ENCODE assay signal across 20 mouse cellular contexts in the genomic region with DNA sequence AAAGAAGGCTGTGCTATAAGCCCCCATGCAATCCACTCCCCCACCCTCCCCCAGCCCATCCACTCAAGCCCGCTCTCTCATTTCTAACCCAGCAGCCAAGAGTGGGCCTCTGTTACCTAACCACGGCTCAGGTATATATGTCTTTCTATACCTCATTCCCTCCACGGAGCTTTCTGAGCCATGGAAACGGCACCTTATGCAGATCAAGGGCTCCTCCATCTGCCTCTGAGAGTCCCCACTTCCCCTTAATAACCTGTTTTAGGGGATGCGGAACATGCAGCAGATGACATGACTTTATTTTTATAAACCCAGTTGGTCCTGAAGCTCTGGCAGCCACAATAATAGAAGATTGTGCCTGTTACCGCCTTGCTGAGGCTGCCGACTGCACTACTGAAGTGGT.
DNase-seq lines count a peak whose midpoint lies in the region; ATAC-seq and TF ChIP-seq lines count a peak whose summit lies in the region.
"Had no signal": no experiment of that assay in that cellular context is flagged by ENCODE, and none has a peak within 500 bp of the region (broad histone marks: within the 10 kb centered on the region; RNA-seq: fewer than 3 reads in every experiment).

No protein-coding gene starts in this region.

- H3K36me3 ChIP-seq in forebrain, postnatal 0 days (ENCODE audit: insufficient read depth): no peaks in the 10 kb centered on the region
- no peaks in the 10 kb centered on the region for H3K36me3 ChIP-seq in forebrain, embryonic 11.5 days (ENCODE audit: control insufficient read depth, insufficient read depth, low read length)
- no peaks in the 10 kb centered on the region for H3K36me3 ChIP-seq in midbrain, embryonic 13.5 days
- H3K36me3 ChIP-seq: limb, embryonic 12.5 days; liver, embryonic 12.5 days had no signal

- intact Hi-C loops in left cerebral cortex, adult 2 months (cut with DNase I): loop anchor here (2.0 kb wide), 1 partner anchor 49 kb away; no protein-coding TSS in a partner anchor
- intact Hi-C loops in left cerebral cortex, postnatal 10 days (cut with DNase I): no loop called here

- H3K4me2 ChIP-seq in forebrain, postnatal 0 days (ENCODE audit: low read depth): no peak overlapping the region
- H3K4me2 ChIP-seq in forebrain, embryonic 11.5 days (ENCODE audit: low read depth, low read length, severe bottlenecking): no peak overlapping the region
- no peak overlapping the region for H3K4me2 ChIP-seq in midbrain, embryonic 13.5 days (replicated peaks)
- H3K4me2 ChIP-seq: heart, embryonic 11.5 days; limb, embryonic 12.5 days; liver, embryonic 12.5 days; lung, embryonic 14.5 days had no signal

- no peak for TF ChIP-seq CTCF in forebrain, postnatal 0 days (IDR thresholded peaks at IDR 0.05; ENCODE audit: low read depth)
- no peak for TF ChIP-seq CTCF in left cerebral cortex, adult 2 months (IDR thresholded peaks at IDR 0.05)
- TF ChIP-seq CTCF in olfactory bulb, adult 2 months (IDR thresholded peaks at IDR 0.05; ENCODE audit: insufficient read depth, low read depth, low read length): no peak

- H3K4me3 ChIP-seq in forebrain, postnatal 0 days (ENCODE audit: low read depth, low read length): no peak overlapping the region
- no peak overlapping the region for H3K4me3 ChIP-seq in forebrain, embryonic 11.5 days (ENCODE audit: low read depth, low read length)
- H3K4me3 ChIP-seq in left cerebral cortex, adult 2 months: no peak overlapping the region
- H3K4me3 ChIP-seq in midbrain, embryonic 13.5 days (replicated peaks): no peak overlapping the region
- H3K4me3 ChIP-seq in olfactory bulb, adult 2 months (ENCODE audit: insufficient read depth, low read depth, low read length): no peak overlapping the region
- H3K4me3 ChIP-seq: limb, embryonic 12.5 days; liver, embryonic 12.5 days had no signal

- DNase-seq in forebrain, postnatal 0 days: peak; percentile 48
- no peak for DNase-seq in forebrain, embryonic 11.5 days (ENCODE audit: low spot score)
- no peak for DNase-seq in left cerebral cortex, adult 2 months (ENCODE audit: extremely low spot score in 1 of 2, low spot score in 2 of 2)
- DNase-seq in left cerebral cortex, postnatal 10 days (ENCODE audit: extremely low spot score in 1 of 2, low spot score in 2 of 2): no peak
- DNase-seq in lung, adult 18-20 months: no peak
- DNase-seq: adrenal gland, postnatal 25 days; cerebellum, adult 18-20 months; heart, postnatal 14 days; kidney, adult 2 months; kidney, postnatal 10 days; lung, embryonic 14.5 days; lung, postnatal 36 days; spleen, adult 18-20 months; thymus, postnatal 4 days had no signal

- WGBS in forebrain, postnatal 0 days: 54% methylated on average over 7 of the region's 7 CpGs
- WGBS in forebrain, embryonic 11.5 days: 87% methylated on average over 7 of the region's 7 CpGs
- 84% methylated on average over 7 of the region's 7 CpGs for WGBS in midbrain, embryonic 13.5 days
- WGBS in olfactory bulb, adult 2 months: 51% methylated on average over 7 of the region's 7 CpGs

- peak overlapping the region; percentile 2; the same call in 1 of the 2 replicates for H3K27ac ChIP-seq in forebrain, postnatal 0 days (ENCODE audit: low read depth, low read length)
- H3K27ac ChIP-seq in forebrain, embryonic 11.5 days (ENCODE audit: low read depth, low read length): no peak overlapping the region
- peak overlapping the region; percentile 71 for H3K27ac ChIP-seq in left cerebral cortex, adult 2 months
- H3K27ac ChIP-seq in midbrain, embryonic 13.5 days: peak overlapping the region; percentile 39; the same call in 1 of the 2 replicates
- H3K27ac ChIP-seq in olfactory bulb, adult 2 months (ENCODE audit: insufficient read depth, low read depth, low read length): 0 out of 2 replicates have a peak overlapping the region, but pooled peaks have one; percentile 45
- H3K27ac ChIP-seq: limb, embryonic 12.5 days; liver, embryonic 12.5 days had no signal

- H3K9ac ChIP-seq in forebrain, postnatal 0 days: no peak overlapping the region
- no peak overlapping the region for H3K9ac ChIP-seq in forebrain, embryonic 11.5 days (ENCODE audit: low read length)
- H3K9ac ChIP-seq in midbrain, embryonic 13.5 days (replicated peaks): peak overlapping the region; percentile 19; the same call in 1 of the 2 replicates
- H3K9ac ChIP-seq: limb, embryonic 12.5 days; liver, embryonic 12.5 days; lung, embryonic 14.5 days had no signal

- peak; percentile 42 for ATAC-seq in forebrain, postnatal 0 days
- ATAC-seq in forebrain, embryonic 11.5 days (replicated peaks; ENCODE audit: low FRiP score): no peak
- no peak for ATAC-seq in midbrain, embryonic 13.5 days
- ATAC-seq: inflammation-experienced regulatory T-cells, adult 6 months; liver, embryonic 12.5 days had no signal

- no peak for TF ChIP-seq POLR2A in olfactory bulb, adult 2 months (IDR thresholded peaks at IDR 0.05; ENCODE audit: insufficient read depth, low read depth, low read length)

- H3K4me1 ChIP-seq in forebrain, postnatal 0 days (ENCODE audit: insufficient read depth): peaks cover 12% of the 10 kb centered on the region
- H3K4me1 ChIP-seq in forebrain, embryonic 11.5 days (replicated peaks; ENCODE audit: control insufficient read depth, insufficient read depth, low read length): no peaks in the 10 kb centered on the region
- peaks cover 16% of the 10 kb centered on the region for H3K4me1 ChIP-seq in midbrain, embryonic 13.5 days (replicated peaks)
- peaks cover 62% of the 10 kb centered on the region for H3K4me1 ChIP-seq in olfactory bulb, adult 2 months (ENCODE audit: control insufficient read depth, insufficient read depth, low read length)
- H3K4me1 ChIP-seq: liver, embryonic 12.5 days had no signal

- no peaks in the 10 kb centered on the region for H3K27me3 ChIP-seq in forebrain, postnatal 0 days (ENCODE audit: insufficient read depth, low read length)
- no peaks in the 10 kb centered on the region for H3K27me3 ChIP-seq in forebrain, embryonic 11.5 days (ENCODE audit: control insufficient read depth, insufficient read depth, low read length)
- no peaks in the 10 kb centered on the region for H3K27me3 ChIP-seq in midbrain, embryonic 13.5 days
- H3K27me3 ChIP-seq: limb, embryonic 12.5 days; liver, embryonic 12.5 days had no signal

- no peaks in the 10 kb centered on the region for H3K9me3 ChIP-seq in forebrain, postnatal 0 days (ENCODE audit: low read length)
- no peaks in the 10 kb centered on the region for H3K9me3 ChIP-seq in forebrain, embryonic 11.5 days (ENCODE audit: control insufficient read depth, low read length)
- H3K9me3 ChIP-seq in midbrain, embryonic 13.5 days: no peaks in the 10 kb centered on the region
- H3K9me3 ChIP-seq: limb, embryonic 12.5 days; liver, embryonic 12.5 days had no signal
